Mouse (Mus musculus): ENCODE data around the gene Tmem212. TPM values are rescaled to one million over a fixed set of nuclear protein-coding genes. Genes with fewer than 3 reads are reported as not detected.

Gene Tmem212
- total RNA-seq, 2 experiments from 2014 or later = not detected

DNA sequence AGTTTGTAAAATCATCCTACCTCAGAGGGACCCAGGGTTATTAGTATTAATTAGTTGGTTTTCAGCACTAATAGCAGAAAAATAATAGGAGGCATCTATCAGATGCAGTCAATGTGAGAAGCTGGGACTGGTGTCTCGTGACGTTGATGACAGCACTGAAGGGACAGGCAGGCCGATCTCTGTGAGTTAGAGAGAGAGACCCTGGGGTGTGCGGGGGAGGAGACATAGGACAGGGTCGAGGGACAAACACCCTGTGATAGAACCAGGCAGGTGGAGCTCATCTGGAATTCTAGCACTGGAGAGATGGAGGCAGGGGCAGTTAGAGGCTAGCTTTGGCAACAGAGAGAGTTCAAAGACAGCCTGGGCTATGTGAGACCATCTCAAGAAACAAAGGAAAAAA is 53.3 kb downstream of the Tmem212 start:
- no peak for DNase-seq

DNA sequence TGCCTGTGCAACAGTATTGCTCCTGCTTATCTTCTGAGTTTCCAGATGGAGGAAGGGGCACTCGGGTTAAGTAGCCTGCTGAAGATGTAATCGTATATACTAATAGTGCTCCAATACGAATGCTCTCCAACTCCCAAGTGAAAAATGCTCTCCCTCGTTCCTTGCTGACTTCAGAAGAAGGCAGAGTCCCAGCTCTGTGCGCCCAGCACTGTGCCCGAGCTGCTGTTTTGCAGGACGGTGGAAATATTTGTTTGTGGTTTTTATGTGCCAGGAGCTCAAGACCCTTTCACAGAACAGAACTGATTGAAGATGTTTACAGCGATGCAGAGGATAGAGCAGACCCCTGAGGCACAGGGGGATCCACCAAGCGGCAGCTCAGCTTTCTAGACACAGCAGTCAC is 55.9 kb downstream of the Tmem212 start:
- no peak for DNase-seq

DNA sequence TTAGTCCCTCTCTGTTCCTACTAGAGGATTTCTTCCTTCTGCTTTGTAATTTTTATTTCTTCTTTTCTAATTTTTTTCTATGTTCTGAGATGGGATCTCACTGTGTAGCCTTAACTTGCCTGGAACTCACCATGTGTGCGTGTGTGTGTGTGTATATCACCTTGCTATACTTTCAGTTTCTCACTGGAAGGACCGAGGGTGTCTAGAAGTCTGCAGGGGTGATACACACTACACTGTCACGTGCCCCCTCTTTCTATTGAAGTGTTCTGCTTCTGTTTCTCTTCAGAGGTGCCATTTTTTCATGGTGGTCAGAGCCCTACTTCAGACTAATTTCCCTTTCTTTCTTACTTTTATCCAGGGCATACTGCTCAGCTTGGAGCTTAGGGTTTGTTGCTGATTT is 56.4 kb downstream of the Tmem212 start:
- DNase-seq = no peak

- DNase-seq = no peak
Observed at GRCm38 (mm10) chr3:27839231-27839630, 56.9 kb downstream of the Tmem212 start.

DNA sequence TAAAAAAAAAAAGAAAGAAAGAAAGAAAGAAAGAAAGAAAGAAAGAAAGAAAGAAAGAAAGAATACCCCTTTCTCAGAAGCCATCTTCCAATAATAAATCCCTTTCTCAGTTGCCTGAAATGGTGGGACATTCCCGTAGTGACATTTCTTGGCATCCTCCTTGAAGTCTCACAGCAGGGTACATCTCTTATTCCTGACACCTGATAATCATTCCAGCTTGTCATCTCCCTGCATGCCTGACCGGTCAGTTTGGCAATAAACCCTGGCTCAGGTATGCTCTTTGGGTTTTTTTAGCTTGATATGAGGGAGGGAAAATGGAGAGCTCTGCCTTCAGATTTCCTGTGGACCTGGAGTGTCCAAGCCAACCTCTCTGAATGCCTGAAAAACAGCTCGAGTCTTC is 59.9 kb downstream of the Tmem212 start:
- no peak for DNase-seq

DNA sequence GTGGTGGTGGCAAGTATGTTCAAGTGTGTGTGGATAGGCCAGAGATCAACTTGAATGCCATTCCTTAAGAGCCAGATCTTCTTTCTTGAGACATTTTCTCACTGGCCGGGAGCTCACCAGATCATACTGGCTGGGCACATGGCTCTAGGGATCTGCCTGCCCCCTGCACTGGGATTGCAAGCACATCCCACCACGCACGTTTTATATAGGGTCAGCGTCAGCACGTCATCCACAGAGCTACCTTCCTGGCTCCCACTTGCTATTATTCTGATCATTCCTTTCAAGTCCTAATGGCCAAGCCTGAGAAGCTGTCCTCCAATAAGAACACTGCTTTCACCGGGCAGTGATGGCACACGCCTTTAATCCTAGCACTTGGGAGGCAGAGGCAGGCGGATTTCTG is 60.4 kb downstream of the Tmem212 start:
- DNase-seq = no peak

- no peak for DNase-seq
Observed at GRCm38 (mm10) chr3:27828755-27829154, 67.4 kb downstream of the Tmem212 start.

- no peak for DNase-seq
Observed at GRCm38 (mm10) chr3:27827236-27827635, 68.9 kb downstream of the Tmem212 start.

DNA sequence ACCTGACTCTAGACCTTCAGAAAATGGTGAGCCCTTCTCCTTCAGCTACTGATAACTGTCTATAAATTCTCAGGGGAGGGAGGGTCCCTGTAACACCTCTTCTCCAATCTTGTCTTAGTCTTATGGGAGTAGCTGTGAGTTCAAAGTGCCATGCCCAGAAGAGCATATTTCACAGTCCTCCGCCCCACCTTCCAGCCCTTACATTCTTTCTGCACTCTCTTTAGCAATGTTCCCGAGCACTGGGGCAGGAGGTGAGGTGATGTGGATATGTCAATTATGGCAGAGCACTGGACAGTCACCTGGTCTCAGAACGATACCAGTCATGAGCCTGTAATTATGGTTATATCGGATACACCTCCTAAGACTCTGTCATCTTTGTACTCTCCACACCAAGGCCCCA is 70.2 kb downstream of the Tmem212 start:
- no peak for DNase-seq

Other genes with a start within 250 kb of the Tmem212 start
- gene Fndc3b, start 185.1 kb downstream of the Tmem212 start, total RNA-seq (2021) = 10 to 100 TPM; 80.0 to 81.2 TPM
- 10 to 100 TPM; 11.7 to 12.6 TPM for gene Pld1, start 42.3 kb upstream of the Tmem212 start, total RNA-seq (2021)

All from adrenal gland, postnatal 10 days (tissue).